Mouse (Mus musculus) brown adipose tissue, adult 24 weeks (tissue): ENCODE data around the gene Kcnj16. TPM values are rescaled to one million over a fixed set of nuclear protein-coding genes. Genes with fewer than 3 reads are reported as not detected.

ENCODE experiments used
- H3K27ac ChIP-seq: fragments of 200-500 bp; replicated peaks from 2 replicates; pipeline ENCODE4 v1.5.1; 2012; ENCODE audit warnings: low read depth, mild to moderate bottlenecking, low read length
- H3K4me1 ChIP-seq: fragments of 200-500 bp; 2 replicates; pipeline ENCODE4 v1.6.1; 2012; ENCODE audit warnings: low read length, mixed read lengths; ENCODE audit not compliant: control insufficient read depth, insufficient read depth, insufficient read length
- H3K4me3 ChIP-seq: fragments of 200-500 bp; 2 replicates; pipeline ENCODE4 v1.5.1; 2012; ENCODE audit warnings: low read depth, mild to moderate bottlenecking, low read length, moderate library complexity; ENCODE audit not compliant: insufficient read depth
- polyA plus RNA-seq: library from polyadenylated mRNA; stranded (reverse); fragments of >200 nt; gene quantifications from 2 replicates; pipeline ENCODE4 v1.2.4, GENCODE M21; 2012; ENCODE audit not compliant: missing spikeins, insufficient read depth, insufficient read length

The Kcnj16 gene
- polyA plus RNA-seq, result not detected in 2 replicates

DNA sequence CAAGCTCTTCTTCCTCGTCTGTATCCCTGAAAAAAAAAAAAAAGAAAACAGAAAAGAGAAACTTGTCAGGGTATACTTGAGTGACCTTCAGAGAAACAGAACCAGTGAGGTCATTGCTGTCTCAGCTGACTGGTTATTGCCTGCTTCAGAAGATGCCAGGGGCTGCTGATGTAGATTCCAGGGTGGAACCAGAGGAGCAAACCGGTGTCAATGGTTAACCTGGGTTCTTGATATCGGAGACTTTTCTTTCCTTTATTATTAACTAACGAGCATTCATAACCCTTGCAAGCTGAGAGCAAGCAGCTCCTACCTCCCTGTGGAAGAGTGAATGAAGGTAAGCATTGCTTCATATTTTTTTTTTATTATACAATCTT lies at the start of gene Kcnj16:
Gene Kcnj16, plus strand, starts transcription at position 272 of the 374 bp plus-strand sequence.
- no peak within 1 kb of the TSS for H3K4me3 ChIP-seq
- no peak within 1 kb of the TSS for H3K27ac ChIP-seq
- no peaks in the 10 kb centered on the region for H3K4me1 ChIP-seq

DNA sequence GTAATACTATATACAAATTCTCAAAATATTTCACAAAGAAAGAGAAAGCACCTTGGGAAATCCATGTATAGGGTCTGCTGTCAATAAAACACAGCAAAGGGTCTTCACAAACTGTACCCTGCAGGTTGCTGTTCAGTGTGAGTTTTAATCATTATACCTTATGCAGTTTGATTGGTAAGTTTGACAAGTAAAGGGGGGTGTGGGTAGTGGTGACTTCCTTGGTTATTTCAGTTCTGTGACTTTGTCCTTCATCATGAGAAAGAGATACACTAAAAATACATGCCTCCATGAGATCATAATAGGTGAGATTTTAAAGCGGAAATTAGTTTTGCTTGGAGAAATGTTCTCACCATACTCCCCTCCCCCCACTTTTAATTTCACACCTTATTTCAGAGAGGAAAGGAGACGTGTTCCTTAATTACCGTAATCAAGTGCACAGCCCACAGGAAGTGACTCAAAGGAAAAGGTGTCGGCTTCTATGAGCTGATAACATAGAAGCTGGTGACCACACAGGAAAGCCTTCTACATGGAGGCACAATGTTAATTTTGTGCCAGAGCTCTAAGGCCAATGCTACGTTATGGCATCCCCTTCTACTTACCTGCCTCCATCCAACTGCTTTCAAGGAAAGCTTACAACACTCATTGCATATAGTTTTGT lies 48.9 kb upstream of the Kcnj16 start:
- H3K27ac ChIP-seq, result no peak overlapping the region
- H3K4me3 ChIP-seq, result no peak overlapping the region
- H3K4me1 ChIP-seq, result no peaks in the 10 kb centered on the region

- Histone ChIP-seq H3K4me1 (no peaks in the 10 kb centered on the region), H3K27ac (no peak overlapping the region), H3K4me3 (no peak overlapping the region)
These were observed 32.1 kb upstream of the Kcnj16 start for GRCm38 (mm10) chr11:110935699-110936098.

DNA sequence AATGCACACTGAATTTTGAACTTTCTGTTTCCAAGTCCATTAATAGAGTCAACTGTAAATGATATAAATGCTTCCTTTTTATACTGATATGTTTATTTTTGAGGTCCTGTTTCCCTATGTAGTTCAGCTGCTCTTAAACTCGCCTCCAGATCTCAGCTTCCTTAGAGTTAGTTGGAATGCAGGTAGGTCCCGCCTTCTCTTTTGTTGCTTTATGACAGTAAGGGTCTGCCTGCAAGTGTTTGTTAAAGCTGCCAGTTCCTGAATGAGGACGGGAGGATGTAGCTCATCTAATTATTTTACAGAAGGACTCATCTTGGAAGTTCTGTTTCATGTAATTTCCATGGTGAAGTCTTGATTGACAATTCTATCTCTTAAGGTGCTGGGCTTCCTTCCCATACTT lies 25.6 kb upstream of the Kcnj16 start:
- Histone ChIP-seq H3K4me3 (no peak overlapping the region), H3K4me1 (peaks cover 3% of the 10 kb centered on the region; the same call in 1 of the 2 replicates)

GRCm38 (mm10) chr11:110942695-110943135 lies 25.1 kb upstream of the Kcnj16 start:
- Histone ChIP-seq H3K4me3 (no peak overlapping the region), H3K27ac (no peak overlapping the region), H3K4me1 (peaks cover 3% of the 10 kb centered on the region; the same call in 1 of the 2 replicates)

More for the DNA sequence above, 25.6 kb upstream of the Kcnj16 start:
- H3K27ac ChIP-seq, result no peak overlapping the region

- H3K4me1 ChIP-seq, result no peaks in the 10 kb centered on the region
- no peak overlapping the region for H3K27ac ChIP-seq
- H3K4me3 ChIP-seq, result no peak overlapping the region
These were observed 11.2 kb upstream of the Kcnj16 start for GRCm38 (mm10) chr11:110956665-110957064.

DNA sequence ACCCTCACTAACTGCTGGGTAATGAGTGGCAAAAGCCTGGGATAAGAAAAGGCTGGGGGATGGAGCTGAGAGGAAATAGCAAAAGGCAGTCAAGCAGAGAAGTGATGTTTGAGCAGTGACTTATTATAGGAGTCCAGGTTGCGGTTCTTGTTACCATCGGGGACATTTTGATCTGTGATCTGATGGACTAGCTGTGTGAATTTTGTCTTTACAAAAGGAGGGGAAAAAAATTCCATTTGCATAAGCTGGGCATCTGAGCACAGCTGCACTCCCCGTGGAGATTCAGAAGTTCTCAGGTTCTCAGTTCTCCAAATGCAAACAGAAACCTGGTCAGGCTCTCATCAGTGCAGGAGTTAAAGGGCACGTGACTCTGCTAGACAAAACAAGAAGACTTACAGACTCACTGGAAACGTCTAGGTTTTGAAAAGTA lies 6.2 kb upstream of the Kcnj16 start:
- Histone ChIP-seq H3K4me3 (no peak overlapping the region), H3K4me1 (no peaks in the 10 kb centered on the region), H3K27ac (no peak overlapping the region)

DNA sequence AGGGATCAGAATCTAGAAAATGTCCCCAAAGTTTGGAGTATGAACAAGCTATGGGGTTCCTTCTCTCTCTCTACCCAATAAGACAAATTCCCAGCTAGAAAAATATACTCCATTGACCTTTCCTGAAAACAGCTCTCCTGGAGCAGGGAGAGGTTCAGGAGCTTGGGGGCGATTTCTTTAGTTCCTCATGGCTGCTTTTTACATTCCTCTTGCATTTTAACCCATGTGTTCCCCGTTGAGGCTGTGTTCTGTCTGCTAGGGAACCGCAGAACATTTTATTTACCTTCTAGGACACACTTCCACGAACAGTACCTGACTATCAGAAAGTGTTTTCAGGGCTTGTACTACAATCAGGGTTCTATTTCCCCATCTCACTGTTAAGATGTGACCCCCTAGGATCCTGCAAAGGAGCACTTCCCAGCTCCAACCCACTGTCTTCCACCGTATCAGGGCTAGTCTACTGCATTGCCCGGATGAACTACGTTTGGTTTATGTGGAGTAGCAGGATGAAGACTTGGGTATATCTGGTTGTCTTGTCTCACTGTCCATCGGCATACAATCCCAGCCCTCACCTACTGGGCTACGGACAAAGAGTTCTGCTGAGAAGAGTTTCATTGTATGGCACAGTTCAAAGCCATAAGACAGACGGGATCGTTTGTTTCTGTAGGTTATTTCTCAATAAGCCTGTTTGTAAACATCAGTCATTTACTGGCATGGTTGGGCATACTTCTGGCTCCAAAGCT lies 643 bp upstream of the Kcnj16 start:
- no peak overlapping the region for H3K4me3 ChIP-seq
- H3K4me1 ChIP-seq, result no peaks in the 10 kb centered on the region
- no peak overlapping the region for H3K27ac ChIP-seq

DNA sequence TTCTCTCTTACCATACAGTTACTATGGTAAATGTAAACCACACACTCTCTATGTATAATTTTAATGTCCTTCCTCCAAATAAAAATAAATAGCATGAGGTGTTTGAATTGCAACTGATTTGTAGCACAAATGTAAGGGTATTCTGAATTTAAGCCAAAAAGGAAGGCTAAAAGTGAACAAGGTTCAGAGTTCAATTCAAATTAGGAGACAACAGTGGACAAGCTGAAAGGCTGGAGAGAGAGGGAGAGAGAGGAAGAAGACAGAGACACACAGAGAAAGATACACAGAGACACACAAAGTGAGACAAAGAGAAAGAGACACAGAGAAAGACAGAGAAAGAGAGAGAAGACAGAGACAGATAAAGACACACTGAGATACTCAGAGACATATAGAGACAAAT lies 1.1 kb downstream of the Kcnj16 start:
- no peaks in the 10 kb centered on the region for H3K4me1 ChIP-seq
- H3K4me3 ChIP-seq, result no peak overlapping the region
- no peak overlapping the region for H3K27ac ChIP-seq

- no peak overlapping the region for H3K27ac ChIP-seq
- no peaks in the 10 kb centered on the region for H3K4me1 ChIP-seq
- H3K4me3 ChIP-seq, result no peak overlapping the region
These were observed 17.7 kb downstream of the Kcnj16 start for GRCm38 (mm10) chr11:110985508-110985907.

DNA sequence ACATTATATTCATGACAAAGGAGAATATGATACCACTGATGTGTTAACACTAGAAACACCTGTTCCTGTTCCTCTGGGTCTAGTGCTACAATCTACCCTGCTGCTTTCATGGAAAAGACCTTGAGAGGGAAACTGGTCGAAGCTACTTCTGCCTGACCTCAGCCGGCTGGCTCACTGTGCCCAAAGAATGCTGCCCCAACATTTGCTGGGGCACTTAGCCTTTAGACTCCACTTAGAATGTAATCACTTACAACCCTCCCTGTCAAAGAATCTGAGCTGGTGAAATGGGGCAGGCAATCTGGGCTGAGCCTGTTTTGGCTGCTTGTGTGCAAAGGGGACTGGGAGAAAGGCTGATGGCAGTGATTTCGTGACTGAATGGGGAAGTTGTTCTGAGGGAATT lies 18.1 kb downstream of the Kcnj16 start:
- no peaks in the 10 kb centered on the region for H3K4me1 ChIP-seq
- H3K4me3 ChIP-seq, result no peak overlapping the region
- H3K27ac ChIP-seq, result no peak overlapping the region

- Histone ChIP-seq H3K4me1 (no peaks in the 10 kb centered on the region), H3K27ac (peak overlapping the region; percentile 42; the same call in 1 of the 2 replicates), H3K4me3 (no peak overlapping the region)
These were observed 25.8 kb downstream of the Kcnj16 start for GRCm38 (mm10) chr11:110993616-110994015.

DNA sequence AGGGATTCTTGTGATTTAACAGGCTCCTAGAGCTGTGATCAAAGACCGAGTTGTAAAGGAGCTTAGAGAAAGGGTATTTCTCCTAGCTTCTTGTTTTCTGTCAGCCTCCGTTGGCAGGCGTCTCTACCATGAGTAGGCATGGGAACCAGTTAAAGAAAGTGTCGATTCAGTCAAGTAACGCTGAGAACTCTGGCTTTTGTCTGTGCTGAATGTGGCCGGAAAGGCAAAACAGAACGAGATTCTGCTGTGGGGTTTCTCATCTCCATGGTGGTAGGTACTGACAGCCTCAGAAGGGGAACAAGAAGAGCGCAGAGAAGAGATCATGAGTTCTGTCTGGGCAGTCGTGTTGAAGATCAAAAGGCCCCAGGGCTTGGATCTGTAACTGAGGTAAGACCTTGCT lies 29.4 kb downstream of the Kcnj16 start:
- no peak overlapping the region for H3K4me3 ChIP-seq
- no peak overlapping the region for H3K27ac ChIP-seq
- H3K4me1 ChIP-seq, result no peaks in the 10 kb centered on the region

GRCm38 (mm10) chr11:111005103-111005502 lies 37.3 kb downstream of the Kcnj16 start:
- Histone ChIP-seq H3K4me3 (no peak overlapping the region), H3K4me1 (no peaks in the 10 kb centered on the region), H3K27ac (no peak overlapping the region)

DNA sequence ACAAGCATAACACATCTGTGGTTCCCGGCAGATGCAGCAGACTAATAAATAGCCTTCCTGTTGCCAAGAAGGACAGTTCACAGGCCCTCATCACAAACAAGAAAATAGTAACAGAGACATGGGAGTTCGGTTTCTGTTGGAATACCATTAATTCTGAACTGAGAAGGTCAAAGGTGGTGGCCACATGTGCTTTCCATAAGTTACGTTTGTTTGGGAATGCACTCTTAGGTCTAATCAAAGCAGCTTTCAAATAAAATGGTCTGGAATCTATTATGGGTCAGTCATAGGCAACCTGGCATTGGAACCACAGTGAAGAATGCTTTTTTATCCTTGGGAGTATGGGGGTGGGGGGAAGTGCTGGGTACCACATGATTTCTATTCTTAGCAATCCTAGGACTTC lies 41.6 kb downstream of the Kcnj16 start:
- Histone ChIP-seq H3K27ac (no peak overlapping the region), H3K4me1 (no peaks in the 10 kb centered on the region), H3K4me3 (no peak overlapping the region)

GRCm38 (mm10) chr11:111016206-111016605 lies 48.4 kb downstream of the Kcnj16 start:
- Histone ChIP-seq H3K4me3 (no peak overlapping the region), H3K27ac (no peak overlapping the region), H3K4me1 (no peaks in the 10 kb centered on the region)
